Mouse (Mus musculus): ENCODE results near the gene Pnmal1. TPM values are rescaled to one million over a fixed set of nuclear protein-coding genes. Genes with fewer than 3 reads are reported as not detected.

Pnmal1 gene
- polyA plus RNA-seq, 1 experiment from 2014 or later, result 2.9 TPM

GRCm38 (mm10) chr7:17002375-17003195 lies 43.1 kb downstream of the Pnmal1 start:
- Histone ChIP-seq H3K27ac (ENCODE audit: low read length) (peak overlapping the region; percentile 92), H3K9me3 (ENCODE audit: control insufficient read depth, low read length) (no peaks in the 10 kb centered on the region), H3K4me2 (ENCODE audit: low read depth, low read length) (no peak overlapping the region), H3K4me1 (ENCODE audit: control insufficient read depth, insufficient read depth, low read length) (peaks cover 34% of the 10 kb centered on the region), H3K27me3 (replicated peaks; ENCODE audit: control insufficient read depth, insufficient read depth, low read length) (no peaks in the 10 kb centered on the region), H3K9ac (ENCODE audit: low read depth, low read length) (0 out of 2 replicates have a peak overlapping the region, but pooled peaks have one; percentile 14), H3K4me3 (ENCODE audit: low read length) (no peak overlapping the region), H3K36me3 (ENCODE audit: control insufficient read depth, insufficient read depth, low read length) (peaks cover 10% of the 10 kb centered on the region)
- WGBS, result 15% methylated on average over 7 of the region's 7 CpGs
- peak; percentile 45 for ATAC-seq

- Histone ChIP-seq H3K4me1 (ENCODE audit: control insufficient read depth, insufficient read depth, low read length) (peaks cover 30% of the 10 kb centered on the region), H3K4me3 (ENCODE audit: low read length) (no peak overlapping the region), H3K36me3 (ENCODE audit: control insufficient read depth, insufficient read depth, low read length) (peaks cover 13% of the 10 kb centered on the region), H3K27ac (ENCODE audit: low read length) (peak overlapping the region; percentile 94), H3K9me3 (ENCODE audit: control insufficient read depth, low read length) (no peaks in the 10 kb centered on the region), H3K4me2 (ENCODE audit: low read depth, low read length) (0 out of 2 replicates have a peak overlapping the region, but pooled peaks have one; percentile 3), H3K9ac (ENCODE audit: low read depth, low read length) (peak overlapping the region; percentile 54; the same call in 1 of the 2 replicates), H3K27me3 (replicated peaks; ENCODE audit: control insufficient read depth, insufficient read depth, low read length) (no peaks in the 10 kb centered on the region)
- 66% methylated on average over 7 of the region's 7 CpGs for whole genome bisulfite sequencing
- peak; percentile 72 for ATAC-seq
Observed at GRCm38 (mm10) chr7:17003230-17003960, 43.9 kb downstream of the Pnmal1 start.

GRCm38 (mm10) chr7:17004716-17005115 lies 45.2 kb downstream of the Pnmal1 start:
- H3K9ac ChIP-seq (ENCODE audit: low read depth, low read length), result 0 out of 2 replicates have a peak overlapping the region, but pooled peaks have one; percentile 25
- peak overlapping the region; percentile 94 for H3K27ac ChIP-seq (ENCODE audit: low read length)
- peaks cover 28% of the 10 kb centered on the region for H3K4me1 ChIP-seq (ENCODE audit: control insufficient read depth, insufficient read depth, low read length)
- no peak overlapping the region for H3K4me2 ChIP-seq (ENCODE audit: low read depth, low read length)
- ATAC-seq, result no peak
- 74% methylated on average over 7 of the region's 7 CpGs for WGBS
- no peaks in the 10 kb centered on the region for H3K27me3 ChIP-seq (replicated peaks; ENCODE audit: control insufficient read depth, insufficient read depth, low read length)
- no peak overlapping the region for H3K4me3 ChIP-seq (ENCODE audit: low read length)
- no peaks in the 10 kb centered on the region for H3K9me3 ChIP-seq (ENCODE audit: control insufficient read depth, low read length)
- peaks cover 24% of the 10 kb centered on the region for H3K36me3 ChIP-seq (ENCODE audit: control insufficient read depth, insufficient read depth, low read length)

GRCm38 (mm10) chr7:17007300-17007699 lies 47.8 kb downstream of the Pnmal1 start:
- H3K36me3 ChIP-seq (ENCODE audit: control insufficient read depth, insufficient read depth, low read length), result peaks cover 31% of the 10 kb centered on the region
- no peak overlapping the region for H3K4me3 ChIP-seq (ENCODE audit: low read length)
- H3K27ac ChIP-seq (ENCODE audit: low read length), result peak overlapping the region; percentile 37; the same call in 1 of the 2 replicates
- no peak overlapping the region for H3K4me2 ChIP-seq (ENCODE audit: low read depth, low read length)
- peak; percentile 17 for ATAC-seq
- 77% methylated on average over 4 of the region's 4 CpGs for WGBS
- H3K27me3 ChIP-seq (replicated peaks; ENCODE audit: control insufficient read depth, insufficient read depth, low read length), result no peaks in the 10 kb centered on the region
- H3K9ac ChIP-seq (ENCODE audit: low read depth, low read length), result no peak overlapping the region
- no peaks in the 10 kb centered on the region for H3K9me3 ChIP-seq (ENCODE audit: control insufficient read depth, low read length)
- peaks cover 23% of the 10 kb centered on the region for H3K4me1 ChIP-seq (ENCODE audit: control insufficient read depth, insufficient read depth, low read length)

GRCm38 (mm10) chr7:17009326-17010009 lies 50.0 kb downstream of the Pnmal1 start:
- Histone ChIP-seq H3K4me3 (ENCODE audit: low read length) (no peak overlapping the region), H3K36me3 (ENCODE audit: control insufficient read depth, insufficient read depth, low read length) (peaks cover 42% of the 10 kb centered on the region), H3K9ac (ENCODE audit: low read depth, low read length) (no peak overlapping the region), H3K4me1 (ENCODE audit: control insufficient read depth, insufficient read depth, low read length) (peaks cover 11% of the 10 kb centered on the region), H3K9me3 (ENCODE audit: control insufficient read depth, low read length) (no peaks in the 10 kb centered on the region), H3K27ac (ENCODE audit: low read length) (no peak overlapping the region), H3K27me3 (replicated peaks; ENCODE audit: control insufficient read depth, insufficient read depth, low read length) (no peaks in the 10 kb centered on the region), H3K4me2 (ENCODE audit: low read depth, low read length) (no peak overlapping the region)
- WGBS, result 90% methylated on average over 16 of the region's 16 CpGs
- ATAC-seq, result no peak

- Histone ChIP-seq H3K4me1 (ENCODE audit: control insufficient read depth, insufficient read depth, low read length) (peaks cover 6% of the 10 kb centered on the region), H3K36me3 (ENCODE audit: control insufficient read depth, insufficient read depth, low read length) (peaks cover 47% of the 10 kb centered on the region), H3K4me3 (ENCODE audit: low read length) (no peak overlapping the region), H3K9ac (ENCODE audit: low read depth, low read length) (no peak overlapping the region), H3K27me3 (replicated peaks; ENCODE audit: control insufficient read depth, insufficient read depth, low read length) (no peaks in the 10 kb centered on the region), H3K27ac (ENCODE audit: low read length) (no peak overlapping the region), H3K4me2 (ENCODE audit: low read depth, low read length) (no peak overlapping the region), H3K9me3 (ENCODE audit: control insufficient read depth, low read length) (no peaks in the 10 kb centered on the region)
- no peak for ATAC-seq
- 92% methylated on average over 5 of the region's 5 CpGs for WGBS
Observed at GRCm38 (mm10) chr7:17010010-17010347, 50.5 kb downstream of the Pnmal1 start.

GRCm38 (mm10) chr7:17011909-17012590 lies 52.6 kb downstream of the Pnmal1 start:
- Histone ChIP-seq H3K27me3 (replicated peaks; ENCODE audit: control insufficient read depth, insufficient read depth, low read length) (no peaks in the 10 kb centered on the region), H3K9ac (ENCODE audit: low read depth, low read length) (no peak overlapping the region), H3K9me3 (ENCODE audit: control insufficient read depth, low read length) (no peaks in the 10 kb centered on the region), H3K4me3 (ENCODE audit: low read length) (no peak overlapping the region), H3K27ac (ENCODE audit: low read length) (no peak overlapping the region), H3K4me2 (ENCODE audit: low read depth, low read length) (no peak overlapping the region), H3K36me3 (ENCODE audit: control insufficient read depth, insufficient read depth, low read length) (peaks cover 40% of the 10 kb centered on the region), H3K4me1 (ENCODE audit: control insufficient read depth, insufficient read depth, low read length) (peaks cover 12% of the 10 kb centered on the region)
- 93% methylated on average over 7 of the region's 7 CpGs for WGBS
- no peak for ATAC-seq

Measured in intestine, embryonic 16.5 days (tissue).